Mouse (Mus musculus) heart, embryonic 11.5 days (tissue): ENCODE data around the gene Gm4133. TPM values are rescaled to one million over a fixed set of nuclear protein-coding genes. Genes with fewer than 3 reads are reported as not detected.
"Not testable (repeated sequence)": the region's sequence is repeated elsewhere in the genome, so short reads cannot be mapped to it uniquely, and the experiment has no call there.

ENCODE experiments used
- ATAC-seq: fragments of 200-750 bp; cut with Nextera tagmentation; replicated peaks from 2 replicates; pipeline ENCODE4 v1.8.0; 2017; ENCODE audit warnings: moderate library complexity; ENCODE audit not compliant: insufficient number of reproducible peaks, low FRiP score, low TSS enrichment
- H3K27ac ChIP-seq: fragments of 300-500 bp; sonication (generic); 2 replicates; pipeline ENCODE4 v1.5.1; 2014; ENCODE audit warnings: mild to moderate bottlenecking, low read depth, low read length
- H3K27me3 ChIP-seq: fragments of 300-500 bp; sonication (generic); 2 replicates; pipeline ENCODE4 v1.6.1; 2014; ENCODE audit warnings: mild to moderate bottlenecking, low read length, mixed read lengths; ENCODE audit not compliant: control insufficient read depth, insufficient read depth
- H3K36me3 ChIP-seq: fragments of 300-500 bp; sonication (generic); 2 replicates; pipeline ENCODE4 v1.6.1; 2014; ENCODE audit warnings: mild to moderate bottlenecking, low read length, moderate library complexity, mixed read lengths; ENCODE audit not compliant: control insufficient read depth, insufficient read depth
- H3K4me1 ChIP-seq: fragments of 300-500 bp; sonication (generic); 2 replicates; pipeline ENCODE4 v1.6.1; 2014; ENCODE audit warnings: low read length; ENCODE audit not compliant: control insufficient read depth, insufficient read depth
- H3K4me2 ChIP-seq: fragments of 300-500 bp; sonication (generic); 2 replicates; pipeline ENCODE4 v1.6.1; 2014; ENCODE audit warnings: mild to moderate bottlenecking, moderate library complexity
- H3K4me3 ChIP-seq: fragments of 300-500 bp; sonication (generic); 2 replicates; pipeline ENCODE4 v1.5.1; 2014; ENCODE audit warnings: low read depth, low read length
- H3K9ac ChIP-seq: fragments of 300-500 bp; sonication (generic); 2 replicates; pipeline ENCODE4 v1.6.1; 2014; ENCODE audit warnings: mild to moderate bottlenecking, low read depth, low read length, moderate library complexity
- H3K9me3 ChIP-seq: fragments of 300-500 bp; sonication (generic); replicated peaks from 2 replicates; pipeline ENCODE4 v1.6.1; 2016; ENCODE audit warnings: low read length; ENCODE audit not compliant: control insufficient read depth
- WGBS: fragments of 180-500 bp; shearing (Covaris S2); extraction: QIAGEN DNeasy Blood & Tissue Kit; methylation state at CpG from one replicate; pipeline ENCODE4 v1.1.7; 2014; ENCODE audit not compliant: insufficient replicate concordance; 5-methylcytosine and 5-hydroxymethylcytosine counted together
- polyA plus RNA-seq: library from polyadenylated mRNA; unstranded; fragments of >200 nt; fragmentation: Nextera tagmentation; extraction: Ambion mirVana; gene quantifications from 2 replicates; pipeline ENCODE4 v1.2.1, GENCODE M21; 2014

Gm4133 gene
- not detected in 2 replicates for polyA plus RNA-seq

GRCm38 (mm10) chr7:20333965-20334364 lies at the start of gene Gm4133:
TSS of gene Gm4133 (minus strand) at chr7:20334065.
- H3K4me1 ChIP-seq, H3K4me3 ChIP-seq, H3K27ac ChIP-seq, H3K27me3 ChIP-seq, H3K9ac ChIP-seq, ATAC-seq, H3K4me2 ChIP-seq, H3K9me3 ChIP-seq, H3K36me3 ChIP-seq: not testable (repeated sequence)
- WGBS = no CpG with 5 or more reads among the region's 2 CpGs

DNA sequence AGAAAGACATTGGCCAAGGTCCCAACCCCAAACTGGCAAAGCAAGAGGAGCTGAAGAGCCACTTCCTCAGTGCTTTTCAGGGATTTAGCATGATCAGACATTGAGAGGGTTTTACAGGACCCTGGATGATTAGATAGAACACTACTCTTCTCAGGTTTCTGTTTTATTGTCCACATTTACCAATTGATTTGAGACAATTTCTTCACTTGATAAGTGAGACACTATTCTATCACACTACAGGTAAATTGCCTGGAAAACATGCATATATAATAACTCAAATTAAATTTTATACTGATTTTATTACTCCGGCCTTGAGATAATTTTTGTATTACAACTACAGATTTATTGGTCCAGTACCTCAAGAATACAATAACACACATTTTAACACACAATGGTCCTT lies 41.4 kb upstream of the Gm4133 start, which contains the start of gene Gm5728:
Gene Gm5728, minus strand, starts transcription at position 101 of the 400 bp plus-strand sequence.
- not testable (repeated sequence) for H3K4me3 ChIP-seq, H3K9me3 ChIP-seq, H3K36me3 ChIP-seq, H3K9ac ChIP-seq, H3K4me1 ChIP-seq, H3K27ac ChIP-seq, H3K4me2 ChIP-seq, H3K27me3 ChIP-seq, ATAC-seq
- no CpG with 5 or more reads among the region's 1 CpGs for WGBS

Other genes starting within 250 kb of the Gm4133 start
- gene Vmn1r91, start 234.4 kb downstream of the Gm4133 start, polyA plus RNA-seq = not detected in 2 replicates
- not detected in 2 replicates for gene Gm16442, start 211.5 kb downstream of the Gm4133 start, polyA plus RNA-seq
- gene Vmn1r93, start 195.0 kb downstream of the Gm4133 start, polyA plus RNA-seq = not detected in 2 replicates
- gene Vmn1r94, start 165.7 kb downstream of the Gm4133 start, polyA plus RNA-seq = not detected in 2 replicates
- not detected in 2 replicates for gene Vmn1r95, start 140.4 kb downstream of the Gm4133 start, polyA plus RNA-seq
- gene Gm6164, start 128.5 kb downstream of the Gm4133 start, polyA plus RNA-seq = not detected in 2 replicates
- gene Gm4498, start 100.2 kb downstream of the Gm4133 start, polyA plus RNA-seq = not detected in 2 replicates
- not detected in 2 replicates for gene Gm5890, start 71.2 kb downstream of the Gm4133 start, polyA plus RNA-seq
- gene Gm5728, start 41.3 kb upstream of the Gm4133 start, polyA plus RNA-seq = not detected in 2 replicates
- gene Vmn1r100, start 83.9 kb upstream of the Gm4133 start, polyA plus RNA-seq = not detected in 2 replicates
- gene Vmn1r101, start 108.5 kb upstream of the Gm4133 start, polyA plus RNA-seq = not detected in 2 replicates
- gene Gm10670, start 140.9 kb upstream of the Gm4133 start, polyA plus RNA-seq = not detected in 2 replicates
- gene Vmn1r103, start 176.5 kb upstream of the Gm4133 start, polyA plus RNA-seq = not detected in 2 replicates
- not detected in 2 replicates for gene Vmn1r104, start 199.8 kb upstream of the Gm4133 start, polyA plus RNA-seq
- gene Gm5726, start 211.7 kb upstream of the Gm4133 start, polyA plus RNA-seq = not detected in 2 replicates
- gene Gm4141, start 242.2 kb upstream of the Gm4133 start, polyA plus RNA-seq = not detected in 2 replicates